Mouse (Mus musculus): ENCODE measurements at regions not wholly inside any gene's neighbourhood (a gene's known extent, or its start where the extent isn't known, plus 50 kb on each side); places are given as distances from the start of the nearest gene placed in this dataset.

DNA sequence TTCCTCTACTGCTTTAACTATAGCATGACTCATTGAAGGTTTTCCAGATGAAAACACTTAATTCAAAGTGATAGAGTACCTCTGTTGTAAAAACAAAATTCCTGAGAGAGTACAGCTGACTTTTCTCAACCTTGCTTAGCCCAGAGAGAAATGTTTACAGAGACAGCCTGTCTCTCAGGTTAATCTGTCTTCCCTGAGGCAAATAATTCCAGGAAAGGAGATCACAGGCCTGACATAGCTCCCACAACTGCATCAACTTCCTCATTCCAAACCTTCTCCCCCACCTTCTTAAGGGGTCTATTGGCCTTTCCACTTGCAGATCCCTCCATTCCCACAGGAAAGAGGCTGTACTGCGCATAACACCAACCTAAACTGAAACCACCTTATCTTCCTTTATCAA, 586.1 kb upstream of the Impad1 start:
- DNase-seq: no peak

DNA sequence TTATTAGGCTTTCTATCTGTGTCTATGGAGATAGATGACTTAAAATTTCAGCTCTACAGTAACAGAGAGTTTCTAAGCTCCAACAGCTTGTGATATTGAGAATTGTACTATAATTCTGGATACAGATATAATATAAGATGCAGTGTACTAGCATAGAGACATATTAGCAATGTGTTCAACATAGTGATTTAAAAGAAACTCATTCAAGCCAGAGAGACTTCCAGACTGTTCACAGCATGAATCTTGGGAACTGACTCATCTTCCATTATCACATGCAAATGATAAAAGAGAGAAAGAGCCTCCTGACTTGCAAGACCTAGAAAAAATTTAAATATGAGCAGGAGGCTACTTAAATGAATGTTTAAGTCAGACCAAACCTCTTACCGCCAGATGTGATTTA, 565.1 kb upstream of the Impad1 start:
- no peak for DNase-seq

DNA sequence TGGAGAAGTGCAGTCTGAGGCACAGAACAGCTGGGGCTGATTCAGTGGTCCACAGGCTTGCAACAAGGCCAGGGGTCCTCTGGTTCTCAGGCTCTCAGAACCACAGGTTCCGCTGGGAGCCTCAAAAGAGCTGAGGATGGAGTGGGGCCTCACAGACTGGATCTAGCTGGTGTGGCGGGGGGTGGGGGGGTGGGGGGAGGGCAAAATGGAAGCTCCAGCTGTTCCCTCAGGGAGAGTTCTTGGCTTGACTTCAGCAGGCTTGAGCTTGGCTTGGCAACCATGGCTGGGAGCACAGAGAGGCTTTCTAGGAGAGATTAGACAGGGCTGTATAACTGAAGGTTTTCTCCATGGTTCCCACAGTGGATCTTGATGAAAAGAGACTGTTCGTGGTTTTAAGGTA, 553.1 kb upstream of the Impad1 start:
- no peak for DNase-seq

DNA sequence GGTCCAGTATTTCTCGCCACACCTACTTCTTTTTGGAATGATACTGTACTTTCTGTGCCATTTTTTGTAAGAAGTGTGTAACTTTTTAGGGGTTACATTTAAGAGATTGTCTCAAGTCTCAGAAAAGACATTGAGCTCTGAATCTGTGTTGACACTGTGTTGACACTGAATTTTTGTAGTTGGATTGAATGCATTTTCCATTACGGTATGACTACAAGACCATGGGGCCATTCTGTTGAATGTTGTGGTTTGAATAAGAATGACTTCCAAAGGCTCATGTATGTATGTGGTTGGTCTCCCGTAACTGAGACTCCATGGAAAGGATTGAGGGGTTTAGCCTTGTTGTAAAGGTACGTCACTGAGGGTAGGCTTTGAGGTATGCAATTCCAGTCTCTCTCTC, 551.6 kb upstream of the Impad1 start:
- DNase-seq: no peak

DNA sequence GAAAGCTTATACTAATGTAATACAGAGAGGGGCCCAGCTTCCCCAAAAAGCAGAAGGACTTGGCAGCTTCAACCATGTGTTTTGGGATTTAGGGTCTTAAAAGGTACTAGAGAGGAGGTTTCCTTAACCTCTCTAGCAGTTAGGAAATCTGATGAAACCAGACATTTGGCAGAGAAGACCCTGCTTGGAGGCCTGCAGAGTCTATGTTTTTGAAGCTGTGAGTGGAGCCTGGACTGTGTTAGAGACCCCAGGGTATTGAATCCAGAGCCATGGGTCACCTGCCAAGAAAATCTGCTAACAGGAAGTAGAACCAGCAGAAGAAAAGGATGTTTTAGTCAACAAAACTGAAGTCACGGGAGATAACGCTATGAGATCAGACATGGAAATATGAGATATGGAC, 551.2 kb upstream of the Impad1 start:
- no peak for DNase-seq

DNA sequence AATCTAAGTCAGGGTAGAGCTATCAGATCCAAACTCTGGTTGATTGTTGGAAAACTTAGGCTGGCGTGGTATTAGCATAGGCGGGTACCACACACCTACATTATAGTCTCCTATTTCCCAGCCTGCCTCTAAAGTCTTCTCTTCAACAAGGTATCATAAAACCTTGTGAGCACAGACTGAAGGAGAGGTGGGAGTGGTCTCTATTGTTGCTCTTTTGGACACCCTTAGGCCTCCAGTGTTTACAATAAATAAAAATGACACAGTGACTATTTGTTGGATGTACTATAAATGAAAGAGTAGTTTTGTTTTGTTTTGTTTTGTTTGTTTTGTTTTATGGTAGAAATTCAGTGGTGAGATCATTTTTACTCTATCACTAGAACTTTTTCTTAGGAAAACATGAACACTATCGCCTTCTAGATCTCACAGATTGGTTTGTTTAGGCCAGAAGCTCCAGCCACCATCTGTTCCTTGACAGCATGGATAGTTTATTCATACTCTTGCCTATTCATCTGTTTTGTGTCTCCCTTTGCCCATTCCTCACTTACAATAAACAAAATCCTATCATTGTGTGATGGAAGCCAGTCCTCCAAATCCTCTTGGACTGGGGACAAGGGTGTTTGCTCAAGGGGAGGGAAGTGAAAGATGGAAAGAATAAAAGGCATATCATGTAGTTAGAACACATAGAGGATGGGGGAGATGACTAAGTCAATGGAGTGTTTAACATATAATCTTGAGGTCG, 544.2 kb upstream of the Impad1 start:
- DNase-seq: no peak

DNA sequence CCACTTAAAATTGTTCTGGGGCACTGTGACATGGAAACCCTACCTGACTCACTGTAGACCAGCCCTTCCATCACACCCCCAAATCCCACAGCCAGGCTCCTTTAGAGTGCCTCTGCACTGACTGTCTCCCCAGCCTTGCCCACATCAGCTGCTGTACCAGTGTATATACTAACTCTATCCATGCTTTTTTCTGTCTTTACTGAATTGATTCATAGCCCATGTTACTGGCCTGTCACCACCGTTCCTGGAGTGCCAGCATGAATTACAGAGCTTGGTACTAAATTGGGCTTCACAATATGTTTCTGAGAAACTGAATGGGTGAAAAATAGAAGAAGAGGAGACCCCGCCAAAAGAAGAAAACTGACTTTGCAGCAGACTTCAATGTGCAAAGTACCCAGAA, 541.9 kb upstream of the Impad1 start:
- DNase-seq: no peak

DNA sequence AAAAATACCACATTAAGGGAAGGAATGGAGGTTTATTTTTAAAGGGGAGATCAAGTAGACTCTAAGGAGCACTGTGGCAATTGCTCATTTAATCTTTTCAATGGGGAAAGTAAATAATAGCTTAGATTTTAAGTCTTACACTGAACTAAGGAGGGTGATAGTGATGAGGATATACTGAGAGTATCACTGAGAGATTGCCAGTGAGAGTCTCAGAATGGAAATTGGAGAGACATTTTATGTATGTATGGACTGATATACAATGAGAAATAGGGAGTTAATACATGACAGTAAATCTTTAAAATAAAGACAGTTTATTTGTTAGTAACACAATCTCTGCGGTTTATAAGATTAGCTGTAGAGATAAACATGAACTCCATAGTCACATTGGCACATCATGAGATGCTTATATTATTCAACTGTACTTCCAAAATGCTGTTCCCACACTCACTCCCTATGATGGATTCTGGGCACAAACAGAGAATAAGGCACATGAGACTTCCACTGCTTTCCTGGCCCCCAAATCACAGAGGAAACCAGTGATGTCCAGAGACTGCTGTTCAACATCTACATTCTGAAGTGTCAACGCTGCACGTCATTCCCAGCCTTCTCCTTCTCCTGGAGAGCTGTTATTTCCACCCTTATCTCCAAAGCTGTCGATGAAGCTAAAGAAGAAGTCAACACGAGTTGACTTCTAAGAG, 535.5 kb upstream of the Impad1 start:
- no peak for DNase-seq

DNA sequence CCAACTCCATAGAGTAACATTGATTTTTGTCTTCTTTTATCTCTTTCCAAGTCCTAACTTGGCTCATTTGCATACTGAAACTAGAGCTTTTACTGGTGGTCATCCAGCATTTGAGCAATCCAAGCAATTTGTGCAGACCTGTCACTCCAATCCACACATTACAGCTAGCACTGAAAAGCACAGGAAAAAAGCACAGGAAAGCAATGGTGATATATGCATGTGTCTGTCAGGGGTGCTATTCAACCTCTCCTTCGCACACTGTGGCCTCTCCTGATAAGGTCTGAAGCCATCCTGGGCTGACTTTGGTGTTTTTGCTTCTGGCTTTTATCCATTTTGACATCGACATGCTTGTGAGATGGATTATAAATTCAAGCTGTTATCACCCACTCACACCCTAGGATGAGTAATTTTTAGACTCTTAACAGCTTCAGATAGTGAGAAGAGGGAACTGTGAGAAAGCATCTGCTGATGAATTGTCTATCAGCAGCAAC, 534.1 kb upstream of the Impad1 start:
- DNase-seq: no peak

DNA sequence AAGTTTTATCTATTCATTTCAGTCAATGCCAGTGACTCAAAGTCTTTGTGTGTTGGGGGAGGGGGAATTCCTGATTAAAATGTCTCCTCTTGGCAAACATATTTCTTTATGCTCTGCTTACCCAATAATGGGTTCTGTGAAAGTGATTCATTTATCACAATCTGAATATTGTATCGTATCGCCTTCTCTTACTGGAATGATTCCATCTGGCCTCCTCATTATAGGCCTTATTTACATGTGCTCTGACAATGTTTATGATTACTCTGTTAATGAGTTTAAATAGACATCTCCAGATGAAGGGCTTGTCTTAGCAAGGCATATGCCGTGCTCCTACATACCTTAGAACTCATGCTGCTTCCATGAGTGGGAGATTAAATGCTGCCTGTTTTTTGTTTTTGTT, 508.3 kb upstream of the Impad1 start:
- no peak for DNase-seq

DNA sequence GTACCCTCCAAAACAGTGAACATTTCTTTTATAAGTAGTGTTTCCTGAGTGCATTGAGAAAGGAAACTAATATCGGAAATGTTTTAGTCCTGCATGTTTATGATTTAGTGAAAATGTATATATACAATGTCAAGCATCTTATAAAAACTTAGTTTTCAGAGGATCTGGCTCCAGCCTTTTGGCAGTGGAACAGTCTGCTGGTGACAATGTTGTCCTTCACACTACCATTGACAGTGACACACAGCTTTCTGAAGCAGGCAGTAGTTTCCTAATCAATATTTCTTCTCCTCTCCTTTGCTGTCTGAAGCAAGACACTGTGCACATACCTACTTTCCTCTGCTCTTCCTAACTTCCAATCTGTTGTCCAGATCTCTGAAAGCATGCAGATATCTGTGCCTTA, 507.9 kb upstream of the Impad1 start:
- no peak for DNase-seq

DNA sequence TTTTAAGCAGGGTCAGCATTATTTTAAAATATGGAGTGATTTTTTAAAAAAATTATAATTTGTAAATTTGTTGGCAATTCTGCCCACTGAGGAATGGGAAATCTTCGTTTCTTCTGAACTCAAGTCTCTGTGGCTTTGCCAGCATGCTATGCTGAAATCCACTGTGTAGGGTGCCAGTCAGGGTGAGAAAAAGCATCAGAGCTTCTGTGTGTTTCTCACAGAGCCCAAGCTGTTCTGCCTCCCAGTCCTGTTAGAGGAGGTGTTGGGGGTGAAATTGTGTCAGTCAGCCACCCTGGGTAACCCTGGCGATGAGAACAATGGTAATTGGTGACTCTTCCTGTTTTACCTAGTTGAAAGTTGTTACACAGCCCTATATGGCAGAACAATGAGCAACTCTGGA, 506.1 kb upstream of the Impad1 start:
- DNase-seq: peak; percentile 6

DNA sequence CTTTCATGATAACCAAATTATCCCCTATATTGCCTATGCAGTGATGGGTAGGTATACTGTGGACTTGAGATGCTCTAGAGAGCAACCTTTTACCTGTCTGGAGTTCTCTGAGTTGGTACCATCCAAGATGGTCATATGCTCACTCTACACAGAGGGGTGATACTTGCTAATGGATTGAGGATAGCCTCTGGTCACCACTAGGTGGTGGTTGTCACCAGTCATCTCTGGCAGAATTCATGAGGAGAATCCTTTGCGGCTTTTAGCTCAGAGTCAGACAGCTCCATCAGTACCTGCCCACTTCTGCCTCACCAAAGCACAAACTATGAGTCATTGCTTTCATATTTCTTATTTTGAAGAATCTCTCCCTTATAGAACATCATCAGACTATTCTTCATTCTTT, 500.9 kb upstream of the Impad1 start:
- no peak for DNase-seq

DNA sequence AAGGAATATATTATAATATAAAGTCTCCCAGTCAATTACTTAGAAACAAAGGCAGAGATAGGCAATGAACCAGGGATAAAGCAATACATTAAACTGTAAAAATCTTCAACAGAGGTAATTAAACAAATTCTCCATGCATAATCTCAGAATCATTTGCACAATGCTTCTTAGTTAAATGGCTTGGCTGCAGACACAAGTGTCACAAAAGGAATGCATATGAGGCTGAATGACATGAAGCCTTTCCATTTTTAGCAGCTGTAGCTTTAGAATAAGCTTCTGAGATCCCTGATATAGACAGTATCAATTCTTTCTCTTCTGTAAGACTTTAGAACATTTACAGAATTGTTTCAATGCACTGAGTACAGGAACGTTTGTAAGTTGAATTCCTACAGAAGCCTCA, 483.0 kb upstream of the Impad1 start:
- no peak for DNase-seq

Data from retina, postnatal 1 day (tissue).